In genomic region chr9:21591831-21592702, GRCm38 (mm10) we compare ENCODE assay signal across 8 mouse cellular contexts. TPM values are rescaled to one million over a fixed set of nuclear protein-coding genes. Genes with fewer than 3 reads are reported as not detected.
A peak's percentile ranks its signal among the peaks of the same experiment; 100 is the strongest.
DNase-seq lines count a peak whose midpoint lies in the region; ATAC-seq and TF ChIP-seq lines count a peak whose summit lies in the region.

No protein-coding gene starts in this region.

- no peak; the same call in 1 of the 2 replicates for ATAC-seq in heart, embryonic 15.5 days (replicated peaks; ENCODE audit: insufficient number of reproducible peaks, insufficient read depth, low FRiP score, low read depth)
- ATAC-seq in forebrain, embryonic 12.5 days (ENCODE audit: low FRiP score) = no peak; the same call in 1 of the 2 replicates
- peak; percentile 43 for ATAC-seq in liver, embryonic 13.5 days (ENCODE audit: low read depth)
- peak; percentile 79 for ATAC-seq in stomach, postnatal 0 days (ENCODE audit: low FRiP score, low TSS enrichment)

- no peak for TF ChIP-seq CTCF in stomach, postnatal 0 days (IDR thresholded peaks at IDR 0.05; ENCODE audit: low read depth)

- no peak for DNase-seq in heart, adult 8-10 months (ENCODE audit: low spot score)
- no peak for DNase-seq in ES-E14 (ENCODE audit: low read depth, low spot score)
- no peak for DNase-seq in liver, embryonic 13.5 days
- no peak for DNase-seq in stomach, postnatal 0 days (ENCODE audit: low spot score)
- no peak for DNase-seq in retina, postnatal 1 day
- no peak for DNase-seq in layer of hippocampus, adult 18-20 months (ENCODE audit: low spot score in 2 of 2)

- peak overlapping the region; percentile 96 for H3K4me2 ChIP-seq in heart, embryonic 15.5 days
- peak overlapping the region; percentile 98 for H3K4me2 ChIP-seq in forebrain, embryonic 12.5 days
- peak overlapping the region; percentile 99 for H3K4me2 ChIP-seq in liver, embryonic 13.5 days
- H3K4me2 ChIP-seq in stomach, postnatal 0 days (replicated peaks; ENCODE audit: low read depth) = peak overlapping the region; percentile 97

- H3K4me3 ChIP-seq in heart, embryonic 15.5 days = peak overlapping the region; percentile 96
- H3K4me3 ChIP-seq in ES-E14 (ENCODE audit: insufficient read depth in 1 of 2, low read depth in 1 of 2, low read length in 2 of 2, poor library complexity in 1 of 2, severe bottlenecking in 1 of 2) = peak overlapping the region; percentile 73 to 83
- peak overlapping the region; percentile 100 for H3K4me3 ChIP-seq in forebrain, embryonic 12.5 days (replicated peaks)
- peak overlapping the region; percentile 90 for H3K4me3 ChIP-seq in liver, embryonic 13.5 days (replicated peaks)
- H3K4me3 ChIP-seq in stomach, postnatal 0 days (ENCODE audit: low read depth, low read length) = peak overlapping the region; percentile 76

- peaks cover 54% of the 10 kb centered on the region for H3K36me3 ChIP-seq in heart, embryonic 15.5 days
- H3K36me3 ChIP-seq in ES-E14 (ENCODE audit: control insufficient read depth, insufficient read depth, low read length, poor library complexity, severe bottlenecking) = peaks cover 31% of the 10 kb centered on the region
- H3K36me3 ChIP-seq in forebrain, embryonic 12.5 days (replicated peaks) = peaks cover 46% of the 10 kb centered on the region
- H3K36me3 ChIP-seq in liver, embryonic 13.5 days = peaks cover 52% of the 10 kb centered on the region
- peaks cover 24% of the 10 kb centered on the region for H3K36me3 ChIP-seq in stomach, postnatal 0 days (ENCODE audit: control insufficient read depth, insufficient read depth, low read length)

- 18% methylated on average over 17 of the region's 17 CpGs for WGBS in heart, embryonic 15.5 days
- 24% methylated on average over 17 of the region's 17 CpGs for WGBS in forebrain, embryonic 12.5 days
- WGBS in liver, embryonic 13.5 days (ENCODE audit: insufficient replicate concordance) = 16% methylated on average over 17 of the region's 17 CpGs
- 14% methylated on average over 17 of the region's 17 CpGs for WGBS in stomach, postnatal 0 days

- no peak for TF ChIP-seq EP300 in stomach, postnatal 0 days (optimal IDR thresholded peaks at IDR 0.05)

- H3K27ac ChIP-seq in heart, embryonic 15.5 days = peak overlapping the region; percentile 53
- peak overlapping the region; percentile 17; the same call in 1 of the 2 replicates for H3K27ac ChIP-seq in ES-E14 (ENCODE audit: insufficient read depth, low read depth, low read length, poor library complexity, severe bottlenecking)
- peak overlapping the region; percentile 59 for H3K27ac ChIP-seq in forebrain, embryonic 12.5 days
- peak overlapping the region; percentile 88 for H3K27ac ChIP-seq in liver, embryonic 13.5 days
- peak overlapping the region; percentile 78 for H3K27ac ChIP-seq in stomach, postnatal 0 days (replicated peaks)

- H3K27me3 ChIP-seq in heart, embryonic 15.5 days = no peaks in the 10 kb centered on the region
- no peaks in the 10 kb centered on the region for H3K27me3 ChIP-seq in forebrain, embryonic 12.5 days
- no peaks in the 10 kb centered on the region for H3K27me3 ChIP-seq in liver, embryonic 13.5 days
- H3K27me3 ChIP-seq in stomach, postnatal 0 days (ENCODE audit: control insufficient read depth, insufficient read depth, low read length) = no peaks in the 10 kb centered on the region

- no peaks in the 10 kb centered on the region for H3K9me3 ChIP-seq in heart, embryonic 15.5 days (replicated peaks)
- no peaks in the 10 kb centered on the region for H3K9me3 ChIP-seq in ES-E14 (ENCODE audit: control insufficient read depth, insufficient read depth, low read depth, low read length)
- no peaks in the 10 kb centered on the region for H3K9me3 ChIP-seq in forebrain, embryonic 12.5 days
- H3K9me3 ChIP-seq in liver, embryonic 13.5 days (replicated peaks) = no peaks in the 10 kb centered on the region
- H3K9me3 ChIP-seq in stomach, postnatal 0 days (ENCODE audit: control insufficient read depth, low read length) = no peaks in the 10 kb centered on the region

- in situ Hi-C loops in ES-E14 (cut with MboI; ENCODE audit: low sequenced_read_pairs in 2 of 2, unreplicated experiment in 2 of 2) = no loop called here

- H3K9ac ChIP-seq in heart, embryonic 15.5 days = peak overlapping the region; percentile 95
- H3K9ac ChIP-seq in ES-E14 (ENCODE audit: insufficient read depth, low read depth, low read length, poor library complexity, severe bottlenecking) = peak overlapping the region; percentile 77
- peak overlapping the region; percentile 62 for H3K9ac ChIP-seq in forebrain, embryonic 12.5 days
- H3K9ac ChIP-seq in liver, embryonic 13.5 days = peak overlapping the region; percentile 95
- H3K9ac ChIP-seq in stomach, postnatal 0 days (ENCODE audit: low read length) = peak overlapping the region; percentile 89

- H3K4me1 ChIP-seq in heart, embryonic 15.5 days (replicated peaks) = peaks cover 26% of the 10 kb centered on the region
- peaks cover 0 to 7% of the 10 kb centered on the region in 2 experiments; a peak in 1 of 4 replicates for H3K4me1 ChIP-seq in ES-E14 (ENCODE audit: control insufficient read depth in 2 of 2, insufficient read depth in 2 of 2, low read length in 2 of 2, poor library complexity in 1 of 2)
- H3K4me1 ChIP-seq in forebrain, embryonic 12.5 days = peaks cover 38% of the 10 kb centered on the region
- H3K4me1 ChIP-seq in liver, embryonic 13.5 days (replicated peaks) = peaks cover 33% of the 10 kb centered on the region
- no peaks in the 10 kb centered on the region for H3K4me1 ChIP-seq in stomach, postnatal 0 days (replicated peaks; ENCODE audit: control insufficient read depth, insufficient read depth)

TF ChIP-seq in ES-E14, 5 proteins besides CTCF, POLR2A, EP300 and RAD21:
- no peak for TF ChIP-seq MAFK (IDR thresholded peaks at IDR 0.05; ENCODE audit: insufficient read depth, low read depth, low read length)
- TF ChIP-seq HCFC1 (IDR thresholded peaks at IDR 0.05; ENCODE audit: borderline replicate concordance, insufficient read depth, low read length) = no peak
- no peak for TF ChIP-seq ZC3H11A (IDR thresholded peaks at IDR 0.05; ENCODE audit: borderline replicate concordance, low read depth, low read length)
- no peak for TF ChIP-seq CHD2 (IDR thresholded peaks at IDR 0.05; ENCODE audit: low read depth, low read length)
- no peak for TF ChIP-seq ZNF384 (IDR thresholded peaks at IDR 0.05; ENCODE audit: low read depth, low read length)

RNA-seq across cellular contexts. Expression of gene Timm29, which starts 0.5 kb away (rescaled TPM):
- polyA plus RNA-seq in heart, embryonic 15.5 days (2015; fragmentation: Nextera tagmentation; extraction: Ambion mirVana) = 26.1 and 29.8 TPM in 2 replicates
- 10 to 100 TPM; 61.0 to 67.1 (median 66.5) TPM for total RNA-seq in heart, adult 8-10 months (2022)
- 22.6 and 24.7 TPM in 2 replicates for total RNA-seq in ES-E14 (2012; rRNA removed)
- 54.5 and 55.9 TPM in 2 replicates for polyA plus RNA-seq in forebrain, embryonic 12.5 days (2016; fragmentation: Nextera tagmentation; extraction: Ambion mirVana)
- polyA plus RNA-seq in liver, embryonic 13.5 days (2015; fragmentation: Nextera tagmentation; extraction: Ambion mirVana) = 17.7 and 21.5 TPM in 2 replicates
- 16.5 and 18.2 TPM in 2 replicates for polyA plus RNA-seq in stomach, postnatal 0 days (2015; fragmentation: Nextera tagmentation; extraction: Ambion mirVana)
- total RNA-seq in layer of hippocampus, adult 18-20 months (2021) = 10 to 100 TPM; 61.7 to 63.6 TPM

RNA-seq across cellular contexts. Expression of gene Yipf2, which starts 0.6 kb away (rescaled TPM):
- 12.0 and 16.5 TPM in 2 replicates for polyA plus RNA-seq in heart, embryonic 15.5 days (2015; fragmentation: Nextera tagmentation; extraction: Ambion mirVana)
- 1 to 10 TPM; 7.3 to 8.6 (median 7.9) TPM for total RNA-seq in heart, adult 8-10 months (2022)
- total RNA-seq in ES-E14 (2012; rRNA removed) = 22.8 and 23.6 TPM in 2 replicates
- 17.3 TPM in 2 replicates for polyA plus RNA-seq in forebrain, embryonic 12.5 days (2016; fragmentation: Nextera tagmentation; extraction: Ambion mirVana)
- 8.8 and 10.2 TPM in 2 replicates for polyA plus RNA-seq in liver, embryonic 13.5 days (2015; fragmentation: Nextera tagmentation; extraction: Ambion mirVana)
- 22.5 and 25.5 TPM in 2 replicates for polyA plus RNA-seq in stomach, postnatal 0 days (2015; fragmentation: Nextera tagmentation; extraction: Ambion mirVana)
- 10 to 100 TPM; 19.5 to 20.0 TPM for total RNA-seq in layer of hippocampus, adult 18-20 months (2021)

RNA-seq across cellular contexts. Expression of gene Smarca4, which starts 23.9 kb away (rescaled TPM):
- 39.6 and 57.4 TPM in 2 replicates for polyA plus RNA-seq in heart, embryonic 15.5 days (2015; fragmentation: Nextera tagmentation; extraction: Ambion mirVana)
- total RNA-seq in heart, adult 8-10 months (2022) = 10 to 100 TPM; 47.2 to 49.8 (median 49.3) TPM
- 104 and 122 TPM in 2 replicates for total RNA-seq in ES-E14 (2012; rRNA removed)
- 184 and 203 TPM in 2 replicates for polyA plus RNA-seq in forebrain, embryonic 12.5 days (2016; fragmentation: Nextera tagmentation; extraction: Ambion mirVana)
- 26.5 and 29.5 TPM in 2 replicates for polyA plus RNA-seq in liver, embryonic 13.5 days (2015; fragmentation: Nextera tagmentation; extraction: Ambion mirVana)
- polyA plus RNA-seq in stomach, postnatal 0 days (2015; fragmentation: Nextera tagmentation; extraction: Ambion mirVana) = 27.2 and 29.0 TPM in 2 replicates
- 100 to 1,000 TPM; 111 to 117 TPM for total RNA-seq in layer of hippocampus, adult 18-20 months (2021)

RNA-seq across cellular contexts. Expression of gene Carm1, which starts 45.4 kb away (rescaled TPM):
- polyA plus RNA-seq in heart, embryonic 15.5 days (2015; fragmentation: Nextera tagmentation; extraction: Ambion mirVana) = 26.2 and 41.0 TPM in 2 replicates
- 10 to 100 TPM; 70.9 to 75.8 (median 73.3) TPM for total RNA-seq in heart, adult 8-10 months (2022)
- 60.0 and 67.3 TPM in 2 replicates for total RNA-seq in ES-E14 (2012; rRNA removed)
- 54.7 and 62.5 TPM in 2 replicates for polyA plus RNA-seq in forebrain, embryonic 12.5 days (2016; fragmentation: Nextera tagmentation; extraction: Ambion mirVana)
- polyA plus RNA-seq in liver, embryonic 13.5 days (2015; fragmentation: Nextera tagmentation; extraction: Ambion mirVana) = 15.5 and 16.9 TPM in 2 replicates
- polyA plus RNA-seq in stomach, postnatal 0 days (2015; fragmentation: Nextera tagmentation; extraction: Ambion mirVana) = 12.0 and 15.5 TPM in 2 replicates
- 10 to 100 TPM; 76.4 to 81.6 TPM for total RNA-seq in layer of hippocampus, adult 18-20 months (2021)

Comparison
In these comparisons a context has a peak if more than half of its experiments do, and no peak if none do; other contexts are left out.
1. ATAC-seq: peak in liver, embryonic 13.5 days (single experiment) and stomach, postnatal 0 days (single experiment); none in heart, embryonic 15.5 days (single experiment) and forebrain, embryonic 12.5 days (single experiment).
2. H3K27ac ChIP-seq: peak in every context shown above with its lines; median percentile 88 in liver, embryonic 13.5 days; 78 in stomach, postnatal 0 days; 59 in forebrain, embryonic 12.5 days; 53 in heart, embryonic 15.5 days; 17 in ES-E14.
3. Peak in every context shown above with its lines, with median percentiles within 50 percentile points of each other: H3K4me2 ChIP-seq, H3K4me3 ChIP-seq and H3K9ac ChIP-seq.